Mouse (Mus musculus): Measurements from ENCODE around the gene Zfp108.

Zfp108 gene

GRCm38 (mm10) chr7:24286090-24286489 lies 31.5 kb downstream of the Zfp108 start:
- no peak for DNase-seq (ENCODE audit: low spot score)

- no peak for DNase-seq (ENCODE audit: low spot score)
These were observed 32.3 kb downstream of the Zfp108 start for GRCm38 (mm10) chr7:24286916-24287315.

GRCm38 (mm10) chr7:24287670-24288069 lies 33.1 kb downstream of the Zfp108 start:
- peak; percentile 41 for DNase-seq (ENCODE audit: low spot score)

- no peak for DNase-seq (ENCODE audit: low spot score)
These were observed 33.9 kb downstream of the Zfp108 start for GRCm38 (mm10) chr7:24288512-24288911.

GRCm38 (mm10) chr7:24290106-24290693 lies 35.6 kb downstream of the Zfp108 start:
- DNase-seq (ENCODE audit: low spot score), result no peak

GRCm38 (mm10) chr7:24291387-24292090 lies 36.9 kb downstream of the Zfp108 start:
- DNase-seq (ENCODE audit: low spot score), result no peak

GRCm38 (mm10) chr7:24293061-24293851 lies 38.7 kb downstream of the Zfp108 start:
- no peak for DNase-seq (ENCODE audit: low spot score)

GRCm38 (mm10) chr7:24294763-24295162 lies 40.2 kb downstream of the Zfp108 start:
- DNase-seq (ENCODE audit: low spot score), result no peak

- DNase-seq (ENCODE audit: low spot score), result no peak
These were observed 40.8 kb downstream of the Zfp108 start for GRCm38 (mm10) chr7:24295376-24295775.

- no peak for DNase-seq (ENCODE audit: low spot score)
These were observed 41.8 kb downstream of the Zfp108 start for GRCm38 (mm10) chr7:24296386-24296785.

GRCm38 (mm10) chr7:24297361-24298095 lies 42.9 kb downstream of the Zfp108 start:
- no peak for DNase-seq (ENCODE audit: low spot score)

GRCm38 (mm10) chr7:24298635-24298972 lies 44.0 kb downstream of the Zfp108 start:
- DNase-seq (ENCODE audit: low spot score), result peak; percentile 57

- peak; percentile 85 for DNase-seq (ENCODE audit: low spot score)
These were observed 44.5 kb downstream of the Zfp108 start for GRCm38 (mm10) chr7:24298973-24299708.

GRCm38 (mm10) chr7:24299823-24300481 lies 45.4 kb downstream of the Zfp108 start:
- DNase-seq (ENCODE audit: low spot score), result peak; percentile 60

- peak; percentile 66 for DNase-seq (ENCODE audit: low spot score)
These were observed 46.2 kb downstream of the Zfp108 start, which contains the start of gene Zfp61 for GRCm38 (mm10) chr7:24300771-24301282. TSS of gene Zfp61 (minus strand) at chr7:24301232.
